Mouse (Mus musculus) neural tube, embryonic 13.5 days (tissue): ENCODE data around the gene Specc1l. TPM values are rescaled to one million over a fixed set of nuclear protein-coding genes. Genes with fewer than 3 reads are reported as not detected.

Experiments used
- ATAC-seq: fragments of 200-750 bp; cut with Nextera tagmentation; 2 replicates; pipeline ENCODE4 v1.8.0; 2017; ENCODE audit warnings: low read depth, mild to moderate bottlenecking, moderate TSS enrichment, moderate library complexity
- H3K27ac ChIP-seq: fragments of 300-500 bp; sonication (generic); replicated peaks from 2 replicates; pipeline ENCODE4 v1.5.1; 2015; ENCODE audit warnings: moderate library complexity, mild to moderate bottlenecking, inconsistent platforms
- H3K27me3 ChIP-seq: fragments of 300-500 bp; sonication (generic); 2 replicates; pipeline ENCODE4 v1.6.1; 2015; ENCODE audit warnings: mild to moderate bottlenecking, inconsistent platforms
- H3K36me3 ChIP-seq: fragments of 300-500 bp; sonication (generic); 2 replicates; pipeline ENCODE4 v1.6.1; 2015; ENCODE audit warnings: mild to moderate bottlenecking, inconsistent platforms
- H3K4me1 ChIP-seq: fragments of 300-500 bp; sonication (generic); replicated peaks from 2 replicates; pipeline ENCODE4 v1.6.1; 2015; ENCODE audit warnings: inconsistent platforms
- H3K4me2 ChIP-seq: fragments of 300-500 bp; sonication (generic); 2 replicates; pipeline ENCODE4 v1.6.1; 2015; ENCODE audit warnings: inconsistent platforms, mild to moderate bottlenecking, moderate library complexity
- H3K4me3 ChIP-seq: fragments of 300-500 bp; sonication (generic); 2 replicates; pipeline ENCODE4 v1.5.1; 2015; ENCODE audit warnings: mild to moderate bottlenecking, inconsistent platforms
- H3K9ac ChIP-seq: fragments of 300-500 bp; sonication (generic); 2 replicates; pipeline ENCODE4 v1.6.1; 2015; ENCODE audit warnings: moderate library complexity, mild to moderate bottlenecking, inconsistent platforms
- H3K9me3 ChIP-seq: fragments of 300-500 bp; sonication (generic); 2 replicates; pipeline ENCODE4 v1.6.1; 2016; ENCODE audit warnings: inconsistent platforms
- WGBS: fragments of 180-500 bp; shearing (Covaris S2); methylation state at CpG from one replicate; pipeline ENCODE4 v1.1.7; 2015; 5-methylcytosine and 5-hydroxymethylcytosine counted together
- polyA plus RNA-seq: library from polyadenylated mRNA; unstranded; fragments of >200 nt; fragmentation: Nextera tagmentation; extraction: Ambion mirVana; gene quantifications from 2 replicates; pipeline ENCODE4 v1.2.1, GENCODE M21; 2015

Gene Specc1l
- polyA plus RNA-seq, 1 experiment from 2014 or later: 28.3 TPM

GRCm38 (mm10) chr10:75252301-75253022 lies 40.6 kb downstream of the Specc1l start:
- ATAC-seq: no peak
- no peak overlapping the region for H3K27ac ChIP-seq
- no peak overlapping the region for H3K4me3 ChIP-seq
- H3K9ac ChIP-seq: no peak overlapping the region
- peaks cover 28% of the 10 kb centered on the region for H3K36me3 ChIP-seq
- 75% methylated on average over 13 of the region's 13 CpGs for WGBS
- no peaks in the 10 kb centered on the region for H3K27me3 ChIP-seq
- no peaks in the 10 kb centered on the region for H3K9me3 ChIP-seq
- no peaks in the 10 kb centered on the region for H3K4me1 ChIP-seq
- H3K4me2 ChIP-seq: no peak overlapping the region

- 56% methylated on average over 2 of the region's 2 CpGs for WGBS
- H3K9ac ChIP-seq: no peak overlapping the region
- no peaks in the 10 kb centered on the region; the same call in 1 of the 2 replicates for H3K4me1 ChIP-seq
- H3K27me3 ChIP-seq: no peaks in the 10 kb centered on the region
- no peaks in the 10 kb centered on the region for H3K9me3 ChIP-seq
- peaks cover 35% of the 10 kb centered on the region for H3K36me3 ChIP-seq
- H3K4me3 ChIP-seq: no peak overlapping the region
- no peak overlapping the region for H3K27ac ChIP-seq
- H3K4me2 ChIP-seq: no peak overlapping the region
- no peak for ATAC-seq
These were observed 43.2 kb downstream of the Specc1l start for GRCm38 (mm10) chr10:75255091-75255490.

GRCm38 (mm10) chr10:75257401-75257800 lies 45.5 kb downstream of the Specc1l start:
- Histone ChIP-seq H3K27ac (no peak overlapping the region), H3K9ac (no peak overlapping the region), H3K36me3 (peaks cover 56% of the 10 kb centered on the region), H3K4me3 (no peak overlapping the region), H3K4me2 (no peak overlapping the region), H3K9me3 (no peaks in the 10 kb centered on the region), H3K4me1 (no peaks in the 10 kb centered on the region; the same call in 1 of the 2 replicates), H3K27me3 (no peaks in the 10 kb centered on the region)
- no peak for ATAC-seq
- 76% methylated on average over 3 of the region's 3 CpGs for WGBS

- no peak for ATAC-seq
- Histone ChIP-seq H3K9ac (no peak overlapping the region), H3K4me1 (no peaks in the 10 kb centered on the region; the same call in 1 of the 2 replicates), H3K9me3 (no peaks in the 10 kb centered on the region), H3K4me3 (no peak overlapping the region), H3K36me3 (peaks cover 60% of the 10 kb centered on the region), H3K4me2 (no peak overlapping the region), H3K27me3 (no peaks in the 10 kb centered on the region), H3K27ac (peak overlapping the region; percentile 54; the same call in 1 of the 2 replicates)
- 56% methylated on average over 5 of the region's 5 CpGs for WGBS
These were observed 46.4 kb downstream of the Specc1l start for GRCm38 (mm10) chr10:75258241-75258640.

- Histone ChIP-seq H3K4me2 (no peak overlapping the region), H3K9ac (no peak overlapping the region), H3K27ac (no peak overlapping the region), H3K4me3 (no peak overlapping the region), H3K4me1 (no peaks in the 10 kb centered on the region; the same call in 1 of the 2 replicates), H3K27me3 (no peaks in the 10 kb centered on the region), H3K9me3 (no peaks in the 10 kb centered on the region), H3K36me3 (peaks cover 79% of the 10 kb centered on the region)
- ATAC-seq: no peak
- 93% methylated on average over 5 of the region's 5 CpGs for WGBS
These were observed 49.4 kb downstream of the Specc1l start for GRCm38 (mm10) chr10:75261268-75261667.

GRCm38 (mm10) chr10:75264993-75265555 lies 53.2 kb downstream of the Specc1l start:
- ATAC-seq: no peak
- Histone ChIP-seq H3K27ac (0 out of 2 replicates have a peak overlapping the region, but pooled peaks have one; percentile 19), H3K36me3 (peaks cover 92% of the 10 kb centered on the region), H3K9me3 (no peaks in the 10 kb centered on the region), H3K9ac (no peak overlapping the region), H3K4me3 (no peak overlapping the region), H3K4me1 (no peaks in the 10 kb centered on the region), H3K4me2 (no peak overlapping the region), H3K27me3 (no peaks in the 10 kb centered on the region)
- 30% methylated on average over 3 of the region's 3 CpGs for WGBS

- ATAC-seq: no peak
- WGBS: 92% methylated on average over 4 of the region's 4 CpGs
These were observed 61.1 kb downstream of the Specc1l start for GRCm38 (mm10) chr10:75273020-75273419.

GRCm38 (mm10) chr10:75276427-75277013 lies 64.6 kb downstream of the Specc1l start:
- WGBS: 95% methylated on average over 12 of the region's 12 CpGs
- no peaks in the 10 kb centered on the region for H3K9me3 ChIP-seq
- ATAC-seq: no peak

More at GRCm38 (mm10) chr10:75273020-75273419, 61.1 kb downstream of the Specc1l start:
- Histone ChIP-seq H3K4me1 (no peaks in the 10 kb centered on the region), H3K9ac (no peak overlapping the region), H3K27ac (no peak overlapping the region), H3K4me3 (no peak overlapping the region), H3K27me3 (no peaks in the 10 kb centered on the region), H3K36me3 (peaks cover 72% of the 10 kb centered on the region), H3K9me3 (no peaks in the 10 kb centered on the region), H3K4me2 (no peak overlapping the region)

GRCm38 (mm10) chr10:75277501-75277900 lies 65.6 kb downstream of the Specc1l start:
- peaks cover 65% of the 10 kb centered on the region for H3K36me3 ChIP-seq
- no peak overlapping the region for H3K4me2 ChIP-seq
- H3K4me1 ChIP-seq: no peaks in the 10 kb centered on the region
- H3K9ac ChIP-seq: no peak overlapping the region
- H3K9me3 ChIP-seq: no peaks in the 10 kb centered on the region
- WGBS: 84% methylated on average over 1 of the region's 1 CpGs
- no peak overlapping the region for H3K4me3 ChIP-seq
- H3K27me3 ChIP-seq: no peaks in the 10 kb centered on the region
- ATAC-seq: no peak
- H3K27ac ChIP-seq: no peak overlapping the region

More at GRCm38 (mm10) chr10:75276427-75277013, 64.6 kb downstream of the Specc1l start:
- Histone ChIP-seq H3K9ac (no peak overlapping the region), H3K36me3 (peaks cover 70% of the 10 kb centered on the region), H3K4me2 (no peak overlapping the region), H3K27ac (no peak overlapping the region), H3K27me3 (no peaks in the 10 kb centered on the region), H3K4me3 (no peak overlapping the region), H3K4me1 (no peaks in the 10 kb centered on the region)

- no peaks in the 10 kb centered on the region for H3K9me3 ChIP-seq
- no peak for ATAC-seq
- WGBS: 92% methylated on average over 5 of the region's 5 CpGs
These were observed 70.8 kb downstream of the Specc1l start for GRCm38 (mm10) chr10:75282648-75283047.

GRCm38 (mm10) chr10:75283821-75284220 lies 71.9 kb downstream of the Specc1l start:
- peaks cover 46% of the 10 kb centered on the region for H3K36me3 ChIP-seq
- no peak for ATAC-seq
- H3K4me1 ChIP-seq: no peaks in the 10 kb centered on the region
- H3K9me3 ChIP-seq: no peaks in the 10 kb centered on the region
- WGBS: 88% methylated on average over 3 of the region's 3 CpGs
- H3K4me3 ChIP-seq: no peak overlapping the region
- no peak overlapping the region for H3K4me2 ChIP-seq
- H3K27ac ChIP-seq: no peak overlapping the region
- H3K9ac ChIP-seq: no peak overlapping the region
- H3K27me3 ChIP-seq: no peaks in the 10 kb centered on the region

More at GRCm38 (mm10) chr10:75282648-75283047, 70.8 kb downstream of the Specc1l start:
- no peak overlapping the region for H3K4me3 ChIP-seq
- no peak overlapping the region for H3K4me2 ChIP-seq
- H3K36me3 ChIP-seq: peaks cover 47% of the 10 kb centered on the region
- H3K27ac ChIP-seq: no peak overlapping the region
- no peaks in the 10 kb centered on the region for H3K27me3 ChIP-seq
- no peaks in the 10 kb centered on the region for H3K4me1 ChIP-seq
- H3K9ac ChIP-seq: no peak overlapping the region

GRCm38 (mm10) chr10:75288579-75288978 lies 76.7 kb downstream of the Specc1l start:
- H3K36me3 ChIP-seq: peaks cover 18% of the 10 kb centered on the region
- no peak overlapping the region for H3K9ac ChIP-seq
- H3K27ac ChIP-seq: no peak overlapping the region
- H3K9me3 ChIP-seq: no peaks in the 10 kb centered on the region
- no peak overlapping the region for H3K4me3 ChIP-seq
- no peaks in the 10 kb centered on the region for H3K4me1 ChIP-seq
- H3K4me2 ChIP-seq: no peak overlapping the region
- WGBS: 80% methylated on average over 7 of the region's 7 CpGs
- ATAC-seq: no peak
- no peaks in the 10 kb centered on the region for H3K27me3 ChIP-seq
